Comparison of ENCODE assay signal across 15 mouse cellular contexts in the genomic region with DNA sequence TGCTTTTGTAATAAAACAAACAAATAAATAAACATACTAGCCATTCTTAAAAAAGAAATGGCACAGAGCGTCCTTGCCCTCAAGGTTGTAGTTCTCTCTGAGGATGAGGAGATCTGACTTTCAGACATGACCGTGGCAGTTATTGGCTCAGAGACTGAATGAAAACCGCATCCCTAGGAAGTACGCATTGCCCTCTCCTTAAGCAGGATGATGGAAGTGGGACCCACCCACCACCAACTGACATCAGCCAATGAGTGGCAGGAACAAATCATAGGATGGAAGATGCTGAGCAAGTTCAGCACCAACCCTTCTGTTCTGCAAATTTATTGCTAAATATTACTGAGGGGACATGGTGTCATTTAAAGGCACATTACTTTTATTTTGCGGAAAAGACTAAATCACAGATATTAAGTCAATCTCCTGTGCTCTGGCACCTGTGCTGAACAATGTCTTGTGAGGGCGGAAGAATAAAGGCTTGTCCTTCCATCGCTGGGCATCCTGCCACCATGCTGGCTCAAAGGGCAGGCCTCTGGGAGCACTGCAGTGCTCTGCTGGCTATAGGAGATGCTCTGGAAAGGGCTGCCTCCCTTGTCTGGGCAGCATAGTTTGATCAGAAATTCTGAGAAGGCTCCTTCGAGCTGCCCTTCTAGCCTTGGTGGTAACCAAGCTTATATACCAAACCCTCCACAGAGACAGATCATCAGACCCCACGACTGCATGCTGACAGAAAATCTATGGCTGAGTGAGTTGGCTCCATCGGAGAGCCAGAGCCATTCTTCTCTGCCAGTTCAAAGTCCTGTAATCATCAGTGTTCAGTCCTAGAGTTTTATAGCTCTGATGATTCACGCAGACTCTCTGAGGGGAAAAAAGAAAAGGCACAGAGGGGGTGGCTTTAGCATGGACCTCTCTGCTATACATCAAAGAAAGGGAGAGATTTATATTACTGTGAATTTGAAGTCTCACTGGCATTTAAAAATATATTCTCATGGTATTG.
A peak's percentile ranks its signal among the peaks of the same experiment; 100 is the strongest.
DNase-seq lines count a peak whose midpoint lies in the region; ATAC-seq lines count a peak whose summit lies in the region.
"Had no signal": no experiment of that assay in that cellular context is flagged by ENCODE, and none has a peak within 500 bp of the region (broad histone marks: within the 10 kb centered on the region; RNA-seq: fewer than 3 reads in every experiment).

No protein-coding gene starts in this region.

- no peak for DNase-seq in hindbrain, embryonic 14.5 days (ENCODE audit: low spot score)
- DNase-seq in hindbrain, embryonic 10.5 days (ENCODE audit: low spot score) = no peak
- no peak for DNase-seq in neural tube, embryonic 10.5 days (ENCODE audit: extremely low spot score, low spot score)
- DNase-seq in mesoderm, embryonic 11.5 days (ENCODE audit: low read depth, low spot score) = peak; percentile 48
- no peak for DNase-seq in frontal cortex, adult 2 months (ENCODE audit: extremely low spot score in 1 of 2, low spot score in 1 of 2)
- DNase-seq: gastrocnemius, postnatal 10 days; heart, postnatal 4 days; lung, postnatal 10 days; thymus, postnatal 4 days had no signal

- H3K27ac ChIP-seq in hindbrain, embryonic 14.5 days = no peak overlapping the region
- no peak overlapping the region for H3K27ac ChIP-seq in hindbrain, embryonic 10.5 days
- H3K27ac ChIP-seq in neural tube, embryonic 14.5 days (ENCODE audit: low read depth, low read length) = no peak overlapping the region
- H3K27ac ChIP-seq in intestine, embryonic 16.5 days (ENCODE audit: low read length) = no peak overlapping the region
- H3K27ac ChIP-seq: stomach, postnatal 0 days had no signal

- WGBS in hindbrain, embryonic 14.5 days = 77% methylated on average over 11 of the region's 11 CpGs
- 86% methylated on average over 11 of the region's 11 CpGs for WGBS in hindbrain, embryonic 10.5 days
- 52% methylated on average over 11 of the region's 11 CpGs for WGBS in neural tube, embryonic 14.5 days
- WGBS in intestine, embryonic 16.5 days = 66% methylated on average over 11 of the region's 11 CpGs

- no peak overlapping the region for H3K4me2 ChIP-seq in hindbrain, embryonic 14.5 days (replicated peaks)
- no peak overlapping the region for H3K4me2 ChIP-seq in neural tube, embryonic 14.5 days (ENCODE audit: low read depth, low read length)
- H3K4me2 ChIP-seq in intestine, embryonic 16.5 days (ENCODE audit: low read depth, low read length) = no peak overlapping the region
- H3K4me2 ChIP-seq: liver, embryonic 11.5 days had no signal

- no peaks in the 10 kb centered on the region for H3K9me3 ChIP-seq in hindbrain, embryonic 14.5 days (ENCODE audit: control insufficient read depth, low read length)
- H3K9me3 ChIP-seq in hindbrain, embryonic 10.5 days = no peaks in the 10 kb centered on the region
- no peaks in the 10 kb centered on the region for H3K9me3 ChIP-seq in neural tube, embryonic 14.5 days (ENCODE audit: control insufficient read depth, low read length)
- H3K9me3 ChIP-seq in intestine, embryonic 16.5 days (ENCODE audit: control insufficient read depth, low read length) = no peaks in the 10 kb centered on the region

- H3K9ac ChIP-seq in hindbrain, embryonic 14.5 days = no peak overlapping the region
- H3K9ac ChIP-seq in neural tube, embryonic 14.5 days (replicated peaks; ENCODE audit: low read depth, low read length) = no peak overlapping the region
- H3K9ac ChIP-seq in intestine, embryonic 16.5 days (ENCODE audit: low read depth, low read length) = no peak overlapping the region

- no peak overlapping the region for H3K4me3 ChIP-seq in hindbrain, embryonic 14.5 days (replicated peaks; ENCODE audit: low read length)
- H3K4me3 ChIP-seq in hindbrain, embryonic 10.5 days = no peak overlapping the region
- H3K4me3 ChIP-seq in neural tube, embryonic 14.5 days (ENCODE audit: low read depth, low read length) = no peak overlapping the region
- no peak overlapping the region for H3K4me3 ChIP-seq in intestine, embryonic 16.5 days (ENCODE audit: low read length)

- no peaks in the 10 kb centered on the region for H3K36me3 ChIP-seq in hindbrain, embryonic 14.5 days (replicated peaks; ENCODE audit: control insufficient read depth, insufficient read depth)
- H3K36me3 ChIP-seq in hindbrain, embryonic 10.5 days = no peaks in the 10 kb centered on the region
- H3K36me3 ChIP-seq in neural tube, embryonic 14.5 days (ENCODE audit: control insufficient read depth, insufficient read depth, low read length) = no peaks in the 10 kb centered on the region
- no peaks in the 10 kb centered on the region for H3K36me3 ChIP-seq in intestine, embryonic 16.5 days (ENCODE audit: control insufficient read depth, insufficient read depth, low read length)

- peak; percentile 40 for ATAC-seq in hindbrain, embryonic 14.5 days (ENCODE audit: low FRiP score)
- peak; percentile 61 for ATAC-seq in neural tube, embryonic 14.5 days (ENCODE audit: low read depth)
- ATAC-seq in intestine, embryonic 16.5 days = peak; percentile 44; the same call in 1 of the 2 replicates
- ATAC-seq: activated CD4-positive, CD25-positive, alpha-beta regulatory T cell, adult 4 months; forebrain, embryonic 16.5 days had no signal

- H3K27me3 ChIP-seq in hindbrain, embryonic 14.5 days (ENCODE audit: control insufficient read depth, insufficient read depth, low read length) = no peaks in the 10 kb centered on the region
- no peaks in the 10 kb centered on the region for H3K27me3 ChIP-seq in hindbrain, embryonic 10.5 days (ENCODE audit: insufficient read depth, poor library complexity, severe bottlenecking)
- no peaks in the 10 kb centered on the region for H3K27me3 ChIP-seq in neural tube, embryonic 14.5 days (ENCODE audit: control insufficient read depth, insufficient read depth, low read length)
- H3K27me3 ChIP-seq in intestine, embryonic 16.5 days (replicated peaks; ENCODE audit: control insufficient read depth, insufficient read depth, low read length) = no peaks in the 10 kb centered on the region

- no peaks in the 10 kb centered on the region for H3K4me1 ChIP-seq in hindbrain, embryonic 14.5 days (replicated peaks; ENCODE audit: control insufficient read depth, insufficient read depth, low read length)
- no peaks in the 10 kb centered on the region for H3K4me1 ChIP-seq in hindbrain, embryonic 10.5 days (replicated peaks)
- no peaks in the 10 kb centered on the region for H3K4me1 ChIP-seq in neural tube, embryonic 14.5 days (ENCODE audit: control insufficient read depth, insufficient read depth, low read length)
- H3K4me1 ChIP-seq in intestine, embryonic 16.5 days (ENCODE audit: control insufficient read depth, insufficient read depth, low read length) = no peaks in the 10 kb centered on the region
